Mouse (Mus musculus): ENCODE data around the gene Zfr. TPM values are rescaled to one million over a fixed set of nuclear protein-coding genes. Genes with fewer than 3 reads are reported as not detected.
"Not testable (repeated sequence)": the region's sequence is repeated elsewhere in the genome, so short reads cannot be mapped to it uniquely, and the experiment has no call there.

The Zfr gene
- polyA plus RNA-seq, 1 experiment from 2014 or later, result 165 TPM

GRCm38 (mm10) chr15:12136371-12136770 is 18.7 kb downstream of the Zfr start:
- Histone ChIP-seq H3K9me3 (ENCODE audit: control insufficient read depth, low read length) (no peaks in the 10 kb centered on the region), H3K36me3 (ENCODE audit: control insufficient read depth, insufficient read depth, low read length) (no peaks in the 10 kb centered on the region), H3K27me3 (ENCODE audit: control insufficient read depth, insufficient read depth, low read length) (no peaks in the 10 kb centered on the region), H3K4me2 (replicated peaks; ENCODE audit: low read depth, low read length) (no peak overlapping the region), H3K4me1 (replicated peaks; ENCODE audit: control insufficient read depth, insufficient read depth, low read length) (no peaks in the 10 kb centered on the region), H3K9ac (ENCODE audit: low read depth, low read length) (no peak overlapping the region), H3K27ac (ENCODE audit: low read depth, low read length) (no peak overlapping the region), H3K4me3 (ENCODE audit: low read depth, low read length) (no peak overlapping the region)
- WGBS, result 89% methylated on average over 6 of the region's 6 CpGs
- DNase-seq (ENCODE audit: low spot score), result no peak
- no peak for ATAC-seq (ENCODE audit: low FRiP score)

GRCm38 (mm10) chr15:12140985-12141729 is 23.5 kb downstream of the Zfr start:
- Histone ChIP-seq H3K9ac (ENCODE audit: low read depth, low read length) (no peak overlapping the region), H3K36me3 (ENCODE audit: control insufficient read depth, insufficient read depth, low read length) (no peaks in the 10 kb centered on the region), H3K4me3 (ENCODE audit: low read depth, low read length) (no peak overlapping the region), H3K4me1 (replicated peaks; ENCODE audit: control insufficient read depth, insufficient read depth, low read length) (no peaks in the 10 kb centered on the region), H3K4me2 (replicated peaks; ENCODE audit: low read depth, low read length) (no peak overlapping the region), H3K27me3 (ENCODE audit: control insufficient read depth, insufficient read depth, low read length) (no peaks in the 10 kb centered on the region), H3K9me3 (ENCODE audit: control insufficient read depth, low read length) (no peaks in the 10 kb centered on the region), H3K27ac (ENCODE audit: low read depth, low read length) (no peak overlapping the region)
- WGBS, result 90% methylated on average over 8 of the region's 8 CpGs
- ATAC-seq (ENCODE audit: low FRiP score) (no peak), DNase-seq (ENCODE audit: low spot score) (no peak)

DNA sequence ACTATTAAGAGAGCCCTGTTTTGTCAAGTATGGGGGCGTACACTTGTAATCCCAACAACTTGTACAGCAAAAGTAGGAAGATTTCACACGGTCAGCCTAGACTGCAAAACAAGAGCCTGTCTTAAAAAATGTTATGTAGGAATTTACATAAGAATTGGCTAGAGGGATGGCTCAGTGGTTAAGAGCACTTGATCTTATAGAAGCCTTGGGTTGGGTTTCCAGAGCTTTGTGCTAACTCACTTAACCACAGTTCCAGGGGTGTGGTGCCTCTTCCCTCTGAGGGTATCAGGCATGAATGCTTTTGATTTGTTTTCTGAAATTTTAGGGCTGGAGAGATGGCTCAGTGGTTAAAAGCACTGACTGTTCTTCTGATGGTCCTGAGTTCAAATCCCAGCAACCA is 29.8 kb downstream of the Zfr start:
- no peaks in the 10 kb centered on the region for H3K27me3 ChIP-seq (ENCODE audit: control insufficient read depth, insufficient read depth, low read length)
- H3K36me3 ChIP-seq (ENCODE audit: control insufficient read depth, insufficient read depth, low read length), result peaks cover 7% of the 10 kb centered on the region; the same call in 1 of the 2 replicates
- H3K27ac ChIP-seq (ENCODE audit: low read depth, low read length), result no peak overlapping the region

DNA sequence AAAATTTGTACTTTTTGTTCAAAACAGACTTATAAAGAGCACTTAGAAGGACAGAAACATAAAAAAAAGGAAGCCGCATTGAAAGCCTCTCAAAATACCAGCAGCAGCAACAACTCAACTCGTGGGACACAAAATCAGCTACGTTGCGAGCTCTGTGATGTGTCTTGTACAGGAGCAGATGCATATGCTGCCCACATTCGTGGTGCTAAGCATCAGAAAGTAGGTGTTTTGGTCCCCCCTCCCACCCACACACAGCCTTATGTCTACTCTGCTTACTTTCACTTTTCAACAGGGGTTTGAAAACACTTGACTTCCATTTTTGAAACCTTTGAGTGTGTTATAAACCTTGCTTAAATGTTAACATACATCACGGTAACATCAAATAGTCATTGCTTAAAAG is 31.9 kb downstream of the Zfr start:
- WGBS, result 92% methylated on average over 6 of the region's 6 CpGs
- ATAC-seq (ENCODE audit: low FRiP score), result no peak

More for the DNA sequence above, 29.8 kb downstream of the Zfr start:
- no peak overlapping the region for H3K4me3 ChIP-seq (ENCODE audit: low read depth, low read length)
- H3K4me1 ChIP-seq (replicated peaks; ENCODE audit: control insufficient read depth, insufficient read depth, low read length), result no peaks in the 10 kb centered on the region
- DNase-seq (ENCODE audit: low spot score) (no peak), ATAC-seq (ENCODE audit: low FRiP score) (no peak)
- H3K4me2 ChIP-seq (replicated peaks; ENCODE audit: low read depth, low read length), result no peak overlapping the region
- H3K9ac ChIP-seq (ENCODE audit: low read depth, low read length), result no peak overlapping the region
- H3K9me3 ChIP-seq (ENCODE audit: control insufficient read depth, low read length), result no peaks in the 10 kb centered on the region
- WGBS, result 92% methylated on average over 2 of the region's 2 CpGs

GRCm38 (mm10) chr15:12153747-12154146 is 36.1 kb downstream of the Zfr start:
- no peak for ATAC-seq (ENCODE audit: low FRiP score)
- 94% methylated on average over 3 of the region's 3 CpGs for WGBS
- H3K36me3 ChIP-seq (ENCODE audit: control insufficient read depth, insufficient read depth, low read length), result peaks cover 9% of the 10 kb centered on the region; the same call in 1 of the 2 replicates

More for the DNA sequence above, 31.9 kb downstream of the Zfr start:
- Histone ChIP-seq H3K4me1 (replicated peaks; ENCODE audit: control insufficient read depth, insufficient read depth, low read length) (no peaks in the 10 kb centered on the region), H3K4me3 (ENCODE audit: low read depth, low read length) (no peak overlapping the region), H3K9me3 (ENCODE audit: control insufficient read depth, low read length) (no peaks in the 10 kb centered on the region), H3K9ac (ENCODE audit: low read depth, low read length) (no peak overlapping the region), H3K36me3 (ENCODE audit: control insufficient read depth, insufficient read depth, low read length) (peaks cover 9% of the 10 kb centered on the region; the same call in 1 of the 2 replicates), H3K4me2 (replicated peaks; ENCODE audit: low read depth, low read length) (no peak overlapping the region), H3K27ac (ENCODE audit: low read depth, low read length) (no peak overlapping the region), H3K27me3 (ENCODE audit: control insufficient read depth, insufficient read depth, low read length) (no peaks in the 10 kb centered on the region)
- no peak for DNase-seq (ENCODE audit: low spot score)

DNA sequence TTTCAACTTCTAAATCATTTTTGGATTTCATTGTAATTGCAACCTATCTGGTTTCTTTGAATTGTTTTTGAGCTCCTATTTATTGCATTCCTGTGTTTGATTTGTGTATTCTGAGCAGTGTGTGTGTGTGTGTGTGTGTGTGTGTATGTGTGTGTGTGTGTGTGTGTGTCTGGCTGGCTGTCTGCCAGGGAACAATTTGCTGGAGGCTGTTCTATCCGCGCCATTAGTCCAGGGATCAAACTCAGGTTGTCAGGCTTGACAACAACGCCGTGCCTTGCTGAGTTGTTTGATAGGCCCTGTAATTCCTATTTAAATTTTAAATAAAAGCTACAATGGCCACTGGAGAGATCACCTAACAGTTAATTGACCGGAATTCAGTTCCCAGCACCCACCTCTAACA is 60.5 kb downstream of the Zfr start:
- Histone ChIP-seq H3K4me1 (replicated peaks; ENCODE audit: control insufficient read depth, insufficient read depth, low read length) (no peaks in the 10 kb centered on the region), H3K9ac (ENCODE audit: low read depth, low read length) (no peak overlapping the region), H3K27me3 (ENCODE audit: control insufficient read depth, insufficient read depth, low read length) (no peaks in the 10 kb centered on the region), H3K9me3 (ENCODE audit: control insufficient read depth, low read length) (no peaks in the 10 kb centered on the region), H3K4me2 (replicated peaks; ENCODE audit: low read depth, low read length) (no peak overlapping the region), H3K27ac (ENCODE audit: low read depth, low read length) (no peak overlapping the region), H3K36me3 (ENCODE audit: control insufficient read depth, insufficient read depth, low read length) (no peaks in the 10 kb centered on the region), H3K4me3 (ENCODE audit: low read depth, low read length) (no peak overlapping the region)
- DNase-seq (ENCODE audit: low spot score) (no peak), ATAC-seq (ENCODE audit: low FRiP score) (no peak)
- 88% methylated on average over 5 of the region's 5 CpGs for WGBS

More at GRCm38 (mm10) chr15:12153747-12154146, 36.1 kb downstream of the Zfr start:
- H3K4me2 ChIP-seq (replicated peaks; ENCODE audit: low read depth, low read length), result no peak overlapping the region
- H3K4me3 ChIP-seq (ENCODE audit: low read depth, low read length), result no peak overlapping the region
- no peak for DNase-seq (ENCODE audit: low spot score)
- no peak overlapping the region for H3K9ac ChIP-seq (ENCODE audit: low read depth, low read length)
- H3K9me3 ChIP-seq (ENCODE audit: control insufficient read depth, low read length), result no peaks in the 10 kb centered on the region
- no peaks in the 10 kb centered on the region for H3K4me1 ChIP-seq (replicated peaks; ENCODE audit: control insufficient read depth, insufficient read depth, low read length)
- no peaks in the 10 kb centered on the region for H3K27me3 ChIP-seq (ENCODE audit: control insufficient read depth, insufficient read depth, low read length)
- H3K27ac ChIP-seq (ENCODE audit: low read depth, low read length), result no peak overlapping the region

DNA sequence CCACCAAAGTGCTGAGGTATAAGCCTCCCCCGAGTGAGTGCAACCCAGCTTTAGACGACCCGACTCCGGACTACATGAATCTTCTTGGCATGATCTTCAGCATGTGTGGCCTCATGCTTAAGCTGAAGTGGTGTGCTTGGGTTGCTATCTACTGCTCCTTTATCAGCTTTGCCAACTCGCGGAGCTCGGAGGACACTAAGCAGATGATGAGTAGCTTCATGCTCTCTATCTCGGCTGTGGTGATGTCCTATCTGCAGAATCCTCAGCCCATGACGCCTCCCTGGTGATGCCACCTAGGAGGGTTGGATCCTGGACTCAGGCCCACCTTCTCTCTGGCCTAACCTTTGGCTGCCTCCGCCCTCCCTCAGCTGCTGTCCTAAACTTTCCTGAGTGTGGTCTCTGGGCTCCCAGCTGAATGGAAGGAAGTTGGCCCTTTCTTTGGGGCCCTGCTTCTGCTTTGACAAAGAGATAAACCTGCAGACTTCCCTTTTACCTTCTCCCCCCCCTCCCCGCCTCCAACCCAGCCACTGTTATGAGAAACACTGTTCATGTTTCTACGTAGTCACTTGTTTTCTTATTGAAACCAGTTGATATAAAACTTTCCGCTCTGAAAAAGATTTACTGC is 63.7 kb downstream of the Zfr start:
- H3K4me1 ChIP-seq (replicated peaks; ENCODE audit: control insufficient read depth, insufficient read depth, low read length); H3K36me3 ChIP-seq (ENCODE audit: control insufficient read depth, insufficient read depth, low read length); H3K4me3 ChIP-seq (ENCODE audit: low read depth, low read length); H3K9ac ChIP-seq (ENCODE audit: low read depth, low read length); H3K9me3 ChIP-seq (ENCODE audit: control insufficient read depth, low read length); H3K27me3 ChIP-seq (ENCODE audit: control insufficient read depth, insufficient read depth, low read length); ATAC-seq (ENCODE audit: low FRiP score); H3K27ac ChIP-seq (ENCODE audit: low read depth, low read length); DNase-seq (ENCODE audit: low spot score); H3K4me2 ChIP-seq (replicated peaks; ENCODE audit: low read depth, low read length): not testable (repeated sequence)
- 95% methylated on average over 13 of the region's 13 CpGs for WGBS

DNA sequence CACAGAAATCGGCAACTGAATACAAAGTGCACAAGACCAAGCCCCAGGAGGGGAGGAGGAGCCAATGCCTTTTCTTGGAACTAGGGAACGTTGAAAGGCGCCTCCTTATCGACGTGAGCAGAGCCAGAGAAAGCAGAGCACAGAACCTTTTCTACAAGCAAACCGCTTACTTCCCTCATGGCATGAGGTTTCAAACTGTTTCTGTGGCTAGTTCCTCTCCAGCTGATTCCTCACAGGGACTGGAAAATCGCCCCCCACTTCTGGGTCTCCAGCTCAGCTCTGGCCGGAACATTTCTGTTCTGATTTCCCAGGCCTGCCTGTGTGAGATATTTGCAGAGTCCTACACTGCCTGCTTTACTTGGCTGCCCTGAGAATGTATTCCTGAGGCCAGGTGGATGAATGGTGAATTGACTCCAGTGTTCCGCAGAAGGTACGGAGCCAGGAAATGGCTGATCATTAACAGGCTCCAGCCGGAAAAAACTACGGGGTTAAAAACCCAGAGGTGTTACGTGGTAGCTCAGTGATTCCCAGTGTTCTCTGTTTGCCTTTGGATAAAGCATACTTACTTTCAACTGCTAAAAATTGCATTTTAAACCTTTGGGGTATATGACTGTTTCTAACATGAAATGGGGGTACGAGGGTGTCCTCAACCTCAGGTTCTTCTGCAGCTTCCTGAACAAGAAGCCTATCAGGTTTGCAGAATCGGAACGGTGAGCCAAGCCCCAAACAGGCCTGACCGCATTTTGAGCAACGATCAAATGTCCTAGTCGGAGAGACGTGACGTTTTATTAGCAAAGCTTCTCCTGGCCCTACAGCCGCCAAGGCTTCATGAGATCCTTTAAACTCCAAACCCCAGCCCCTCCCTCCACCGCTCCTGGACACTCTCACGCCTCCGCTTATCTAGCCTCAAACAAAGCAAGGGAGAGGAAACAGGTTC is 76.5 kb downstream of the Zfr start:
- no peak overlapping the region for H3K4me2 ChIP-seq (replicated peaks; ENCODE audit: low read depth, low read length)
- H3K4me3 ChIP-seq (ENCODE audit: low read depth, low read length), result no peak overlapping the region
- no peaks in the 10 kb centered on the region for H3K27me3 ChIP-seq (ENCODE audit: control insufficient read depth, insufficient read depth, low read length)
- H3K27ac ChIP-seq (ENCODE audit: low read depth, low read length), result no peak overlapping the region
- no peaks in the 10 kb centered on the region for H3K9me3 ChIP-seq (ENCODE audit: control insufficient read depth, low read length)
- DNase-seq (ENCODE audit: low spot score) (no peak), ATAC-seq (ENCODE audit: low FRiP score) (no peak)
- no peaks in the 10 kb centered on the region for H3K4me1 ChIP-seq (replicated peaks; ENCODE audit: control insufficient read depth, insufficient read depth, low read length)
- 70% methylated on average over 25 of the region's 25 CpGs for WGBS
- no peaks in the 10 kb centered on the region for H3K36me3 ChIP-seq (ENCODE audit: control insufficient read depth, insufficient read depth, low read length)
- no peak overlapping the region for H3K9ac ChIP-seq (ENCODE audit: low read depth, low read length)
